ENCODE assay signal across 17 mouse cellular contexts in the genomic region with DNA sequence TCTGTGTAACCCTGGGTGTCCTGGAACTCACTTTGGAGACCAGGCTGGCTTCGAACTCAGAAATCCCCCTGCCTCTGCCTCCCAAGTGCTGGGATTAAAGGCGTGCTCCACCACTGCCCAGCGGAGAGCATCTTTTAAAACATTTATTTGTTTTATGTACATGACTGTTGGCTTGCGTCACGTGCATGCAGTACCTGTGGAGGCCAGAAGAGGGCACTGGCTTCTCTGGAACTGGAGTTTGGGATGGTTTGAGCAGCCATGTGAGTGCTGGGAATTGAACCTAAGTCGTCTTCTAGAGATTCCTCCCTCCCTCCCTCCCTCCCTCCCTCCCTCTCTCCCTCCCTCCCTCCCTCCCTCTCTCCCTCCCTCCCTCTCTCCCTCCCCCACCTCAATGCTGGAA. TPM values are rescaled to one million over a fixed set of nuclear protein-coding genes. Genes with fewer than 3 reads are reported as not detected.
A peak's percentile ranks its signal among the peaks of the same experiment; 100 is the strongest.
DNase-seq lines count a peak whose midpoint lies in the region; ATAC-seq and TF ChIP-seq lines count a peak whose summit lies in the region.
"Not testable (repeated sequence)": the region's sequence is repeated elsewhere in the genome, so short reads cannot be mapped to it uniquely, and the experiment has no call there.
"Had no signal": no experiment of that assay in that cellular context is flagged by ENCODE, and none has a peak within 500 bp of the region (broad histone marks: within the 10 kb centered on the region; RNA-seq: fewer than 3 reads in every experiment).

No protein-coding gene starts in this region.

- not testable (repeated sequence) for H3K36me3 ChIP-seq in kidney, adult 2 months (ENCODE audit: control insufficient read depth, insufficient read depth, low read length); liver, embryonic 14.5 days (replicated peaks; ENCODE audit: control insufficient read depth, insufficient read depth, low read depth); thymus, adult 2 months (ENCODE audit: control insufficient read depth, insufficient read depth, low read length)

- not testable (repeated sequence) for H3K4me3 ChIP-seq in kidney, adult 2 months (ENCODE audit: insufficient read depth, low read depth, low read length); liver, embryonic 14.5 days (ENCODE audit: insufficient read depth in 1 of 2, low read depth in 2 of 2, low read length in 2 of 2); olfactory bulb, adult 2 months (ENCODE audit: insufficient read depth, low read depth, low read length); thymus, adult 2 months (ENCODE audit: control insufficient read depth, insufficient read depth, low read length)

- 94% methylated on average over 6 of the region's 6 CpGs for WGBS in kidney, adult 2 months
- WGBS in liver, embryonic 14.5 days (ENCODE audit: insufficient replicate concordance): 69% methylated on average over 6 of the region's 6 CpGs
- WGBS in olfactory bulb, adult 2 months: 91% methylated on average over 6 of the region's 6 CpGs
- WGBS in thymus, adult 2 months: 91% methylated on average over 6 of the region's 6 CpGs

- CTCF ChIA-PET in Patski (lab: Charles Lee): interaction anchor here (1.6 kb wide), 1 partner anchor 30 kb away, joined by 7 read pairs; the partner anchor contains the start of genes Alg5 and Exosc8

- not testable (repeated sequence) for TF ChIP-seq POLR2A in kidney, adult 2 months (IDR thresholded peaks at IDR 0.05; ENCODE audit: low read depth, low read length); olfactory bulb, adult 2 months (IDR thresholded peaks at IDR 0.05; ENCODE audit: insufficient read depth, low read depth, low read length); thymus, adult 2 months (IDR thresholded peaks at IDR 0.05; ENCODE audit: control insufficient read depth, extremely low read depth, insufficient read depth, low read length, poor library complexity)

- not testable (repeated sequence) for H3K27me3 ChIP-seq in Patski; kidney, adult 2 months (replicated peaks; ENCODE audit: control insufficient read depth, insufficient read depth, low read length); liver, embryonic 14.5 days (ENCODE audit: control insufficient read depth, insufficient read depth, low read length); thymus, adult 2 months (ENCODE audit: control insufficient read depth, insufficient read depth, low read length)

- not testable (repeated sequence) for H3K9ac ChIP-seq in liver, embryonic 14.5 days (replicated peaks)

- DNase-seq in B cell, adult 2 months: peak; percentile 28 to 32
- not testable (repeated sequence) for DNase-seq in Patski (ENCODE audit: low read depth, low spot score); kidney, adult 2 months; liver, embryonic 14.5 days (ENCODE audit: low read depth in 3 of 3, low spot score in 3 of 3)
- DNase-seq in cerebellum, postnatal 10 days: peak; percentile 24 to 25
- peak; percentile 20 for DNase-seq in heart, postnatal 4 days
- peak; percentile 15 for DNase-seq in thymus, adult 2 months

- not testable (repeated sequence) for H3K4me1 ChIP-seq in kidney, adult 2 months (ENCODE audit: control insufficient read depth, insufficient read depth, low read length); liver, embryonic 14.5 days (replicated peaks; ENCODE audit: control insufficient read depth in 2 of 2, insufficient read depth in 2 of 2, low read length in 1 of 2); olfactory bulb, adult 2 months (ENCODE audit: control insufficient read depth, insufficient read depth, low read length); thymus, adult 2 months (replicated peaks; ENCODE audit: control insufficient read depth, insufficient read depth, low read length)

- not testable (repeated sequence) for H3K9me3 ChIP-seq in liver, embryonic 14.5 days (ENCODE audit: control insufficient read depth, low read length)

- H3K27ac ChIP-seq in kidney, adult 2 months (ENCODE audit: insufficient read depth, low read depth, low read length); liver, embryonic 14.5 days; olfactory bulb, adult 2 months (ENCODE audit: insufficient read depth, low read depth, low read length); thymus, adult 2 months (ENCODE audit: control insufficient read depth, insufficient read depth, low read length): not testable (repeated sequence)

- in situ Hi-C loops in Patski (cut with MboI; ENCODE audit: low pct_unique_long_range_greater_than_20kb): not testable (repeated sequence)

- TF ChIP-seq CTCF in Patski (IDR thresholded peaks at IDR 0.05): peak; percentile 57
- peak; percentile 34; the same call in 1 of the 2 replicates for TF ChIP-seq CTCF in kidney, adult 2 months (conservative IDR thresholded peaks at IDR 0.05; ENCODE audit: insufficient read depth, insufficient read length, low read depth, low read length)
- peak; percentile 65 for TF ChIP-seq CTCF in liver, embryonic 14.5 days (IDR thresholded peaks at IDR 0.05; ENCODE audit: low read depth)
- 0 out of 2 replicates have a peak, but pooled peaks have one; percentile 9 for TF ChIP-seq CTCF in olfactory bulb, adult 2 months (IDR thresholded peaks at IDR 0.05; ENCODE audit: insufficient read depth, low read depth, low read length)
- not testable (repeated sequence) for TF ChIP-seq CTCF in thymus, adult 2 months (IDR thresholded peaks at IDR 0.05; ENCODE audit: borderline replicate concordance, control insufficient read depth, extremely low read depth, insufficient read depth, low read length, poor library complexity)

- not testable (repeated sequence) for H3K4me2 ChIP-seq in liver, embryonic 14.5 days (ENCODE audit: low read depth)

- ATAC-seq in Patski; liver, embryonic 14.5 days (ENCODE audit: insufficient read depth): not testable (repeated sequence)

- not testable (repeated sequence) for TF ChIP-seq EP300 in liver, embryonic 14.5 days (IDR thresholded peaks at IDR 0.05; ENCODE audit: low read depth)

- POLR2A ChIA-PET in Patski (lab: Charles Lee): not testable (repeated sequence)

RNA-seq across cellular contexts. Expression of gene Smad9, which starts 10.1 kb away (rescaled TPM):
- 1.1 TPM for polyA plus RNA-seq in Patski (2021)
- total RNA-seq in heart, postnatal 4 days (2021): 1 to 10 TPM; 1.5 to 1.8 TPM
- 1.1 and 1.3 TPM in 2 replicates for polyA plus RNA-seq in kidney, adult 2 months (2012; rRNA removed)
- 0.05 and 0.07 TPM in 2 replicates for polyA plus RNA-seq in liver, embryonic 14.5 days (2012; rRNA removed)
- polyA plus RNA-seq in liver, embryonic 14.5 days (2014; fragmentation: Nextera tagmentation; extraction: Ambion mirVana): 0.04 TPM in 1 of 2 replicates, not detected in the other
- not detected in 2 replicates for polyA plus RNA-seq in olfactory bulb, adult 2 months (2012; ENCODE audit: insufficient read depth, insufficient read length, low replicate concordance, missing spikeins)
- polyA plus RNA-seq in thymus, adult 2 months (2012; rRNA removed): 0.20 and 0.36 TPM in 2 replicates
- total RNA-seq: monocyte, adult 5-6 weeks had no signal
- polyA plus RNA-seq: inflammation-experienced regulatory T-cells, adult 6 months had no signal

RNA-seq across cellular contexts. Expression of gene Alg5, which starts 30.2 kb away (rescaled TPM):
- 67.2 TPM for polyA plus RNA-seq in Patski (2021)
- 10 to 100 TPM; 19.2 to 24.0 TPM for total RNA-seq in heart, postnatal 4 days (2021)
- 20.1 and 22.2 TPM in 2 replicates for polyA plus RNA-seq in kidney, adult 2 months (2012; rRNA removed)
- polyA plus RNA-seq in liver, embryonic 14.5 days (2012; rRNA removed): 8.2 and 12.2 TPM in 2 replicates
- 25.4 and 29.3 TPM in 2 replicates for polyA plus RNA-seq in liver, embryonic 14.5 days (2014; fragmentation: Nextera tagmentation; extraction: Ambion mirVana)
- polyA plus RNA-seq in olfactory bulb, adult 2 months (2012; ENCODE audit: insufficient read depth, insufficient read length, low replicate concordance, missing spikeins): not detected in 2 replicates
- 13.2 and 15.7 TPM in 2 replicates for polyA plus RNA-seq in thymus, adult 2 months (2012; rRNA removed)

RNA-seq across cellular contexts. Expression of gene Exosc8, which starts 30.3 kb away (rescaled TPM):
- 76.0 TPM for polyA plus RNA-seq in Patski (2021)
- 10 to 100 TPM; 40.3 to 44.7 TPM for total RNA-seq in heart, postnatal 4 days (2021)
- 10.2 and 16.7 TPM in 2 replicates for polyA plus RNA-seq in kidney, adult 2 months (2012; rRNA removed)
- 45.6 and 64.1 TPM in 2 replicates for polyA plus RNA-seq in liver, embryonic 14.5 days (2012; rRNA removed)
- polyA plus RNA-seq in liver, embryonic 14.5 days (2014; fragmentation: Nextera tagmentation; extraction: Ambion mirVana): 84.5 and 89.8 TPM in 2 replicates
- not detected in 2 replicates for polyA plus RNA-seq in olfactory bulb, adult 2 months (2012; ENCODE audit: insufficient read depth, insufficient read length, low replicate concordance, missing spikeins)
- 73.9 and 76.4 TPM in 2 replicates for polyA plus RNA-seq in thymus, adult 2 months (2012; rRNA removed)

RNA-seq across cellular contexts. Expression of gene Rfxap, which starts 42.1 kb away (rescaled TPM):
- 61.7 TPM for polyA plus RNA-seq in Patski (2021)
- 10 to 100 TPM; 23.0 to 24.6 TPM for total RNA-seq in heart, postnatal 4 days (2021)
- 13.3 and 16.7 TPM in 2 replicates for polyA plus RNA-seq in kidney, adult 2 months (2012; rRNA removed)
- 7.9 and 16.4 TPM in 2 replicates for polyA plus RNA-seq in liver, embryonic 14.5 days (2012; rRNA removed)
- 15.2 and 17.3 TPM in 2 replicates for polyA plus RNA-seq in liver, embryonic 14.5 days (2014; fragmentation: Nextera tagmentation; extraction: Ambion mirVana)
- polyA plus RNA-seq in olfactory bulb, adult 2 months (2012; ENCODE audit: insufficient read depth, insufficient read length, low replicate concordance, missing spikeins): not detected in 2 replicates
- 29.8 and 42.3 TPM in 2 replicates for polyA plus RNA-seq in thymus, adult 2 months (2012; rRNA removed)

RNA-seq across cellular contexts. Expression of gene Gm21958, which starts 51.4 kb away (rescaled TPM):
- 0.56 TPM for polyA plus RNA-seq in Patski (2021)
- not detected for total RNA-seq in heart, postnatal 4 days (2021)
- not detected in 2 replicates for polyA plus RNA-seq in kidney, adult 2 months (2012; rRNA removed)
- polyA plus RNA-seq in liver, embryonic 14.5 days (2012; rRNA removed): not detected in 2 replicates
- polyA plus RNA-seq in liver, embryonic 14.5 days (2014; fragmentation: Nextera tagmentation; extraction: Ambion mirVana): not detected in 2 replicates
- not detected in 2 replicates for polyA plus RNA-seq in olfactory bulb, adult 2 months (2012; ENCODE audit: insufficient read depth, insufficient read length, low replicate concordance, missing spikeins)
- not detected in 2 replicates for polyA plus RNA-seq in thymus, adult 2 months (2012; rRNA removed)
- total RNA-seq: adrenal gland, postnatal 4 days; heart, postnatal 36 days; layer of hippocampus, adult 8-10 months; left cerebral cortex, adult 18-20 months; monocyte, adult 5-6 weeks had no signal
- polyA plus RNA-seq: gonadal fat pad, adult 2 months; kidney, embryonic 16.5 days; spleen, adult 2 months had no signal

Comparison
In these comparisons a context has a peak if more than half of its experiments do, and no peak if none do; other contexts are left out.
1. RNA of gene Exosc8, which starts 30.3 kb away (polyA plus RNA-seq): 45.6 to 89.8 TPM in liver, embryonic 14.5 days, 73.9 to 76.4 TPM in thymus, adult 2 months, 76.0 TPM in Patski (single experiment) and 10.2 to 16.7 TPM in kidney, adult 2 months; not detected in olfactory bulb, adult 2 months; every median in the first group is over 10 times any median in the second.